Mouse (Mus musculus): ENCODE data around the gene Eif4g1.

- TF ChIP-seq CTCF (IDR thresholded peaks at IDR 0.05), result no peak
- no peak for TF ChIP-seq EP300 (IDR thresholded peaks at IDR 0.05)
Observed at GRCm38 (mm10) chr16:20629731-20630634, 38.1 kb upstream of the Eif4g1 start, which contains the start of gene Ece2.

Data from lung, postnatal 0 days (tissue).